Comparison of ENCODE assay signal across 10 mouse cellular contexts in the genomic region with DNA sequence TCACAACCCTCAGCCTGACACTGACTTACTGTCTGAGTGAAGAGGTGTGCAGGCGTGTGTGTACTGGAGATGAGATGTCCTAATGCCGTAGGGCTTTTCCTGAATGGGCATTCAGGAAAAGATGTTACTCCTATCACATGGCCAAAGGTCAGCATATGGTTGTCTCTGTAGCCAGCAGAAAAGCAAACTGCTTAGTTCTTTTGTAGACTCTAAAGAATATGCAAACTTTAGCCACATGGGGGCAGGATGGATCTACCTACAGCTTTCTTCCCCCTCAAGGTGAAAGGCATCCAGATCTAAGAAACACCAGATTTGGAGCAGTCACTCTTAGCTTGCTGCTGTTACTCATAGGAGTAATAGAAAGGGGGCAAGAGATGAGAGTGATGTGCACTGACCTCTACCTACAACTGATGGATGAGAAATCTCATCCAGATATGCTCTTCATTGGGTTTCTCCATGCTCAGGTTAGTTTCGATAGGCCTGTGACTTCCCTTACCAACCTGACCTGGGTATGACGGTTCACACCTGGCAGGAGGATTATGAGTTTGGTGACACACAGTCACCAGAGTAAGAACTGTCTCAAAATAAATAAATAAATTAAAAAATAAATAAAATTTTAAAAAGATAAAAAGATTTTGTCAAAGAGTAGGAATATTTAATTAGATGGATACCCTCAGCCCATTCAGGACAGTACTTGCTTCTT.
DNase-seq lines count a peak whose midpoint lies in the region; ATAC-seq and TF ChIP-seq lines count a peak whose summit lies in the region.
"Had no signal": no experiment of that assay in that cellular context is flagged by ENCODE, and none has a peak within 500 bp of the region (broad histone marks: within the 10 kb centered on the region; RNA-seq: fewer than 3 reads in every experiment).

No protein-coding gene starts in this region.

- DNase-seq in kidney, adult 2 months, result peak; percentile 78
- peak; percentile 78 for DNase-seq in MN1 (ENCODE audit: low spot score)
- DNase-seq in cerebellum, adult 18-20 months, result peak; percentile 82 to 84
- peak; percentile 22 for DNase-seq in gastrocnemius, postnatal 14 days
- peak; percentile 53 to 57 for DNase-seq in layer of hippocampus, postnatal 10 days (ENCODE audit: low spot score in 2 of 2)
- peak; percentile 40 for DNase-seq in naive thymus-derived CD4-positive, alpha-beta T cell, adult 2 months (ENCODE audit: low read depth)

- no peak overlapping the region for H3K9ac ChIP-seq in kidney, embryonic 16.5 days (replicated peaks; ENCODE audit: low read length)
- H3K9ac ChIP-seq: embryonic facial prominence, embryonic 15.5 days had no signal

- no peak overlapping the region for H3K4me2 ChIP-seq in kidney, embryonic 16.5 days (replicated peaks; ENCODE audit: low read depth, low read length)
- H3K4me2 ChIP-seq: embryonic facial prominence, embryonic 15.5 days had no signal

- no peak for TF ChIP-seq POLR2A in kidney, adult 2 months (IDR thresholded peaks at IDR 0.05; ENCODE audit: low read depth, low read length)

- 0 out of 2 replicates have a peak overlapping the region, but pooled peaks have one; percentile 32 for H3K27ac ChIP-seq in kidney, adult 2 months (ENCODE audit: insufficient read depth, low read depth, low read length)
- H3K27ac ChIP-seq in kidney, embryonic 16.5 days (ENCODE audit: low read length), result no peak overlapping the region
- H3K27ac ChIP-seq: embryonic facial prominence, embryonic 15.5 days; macrophage had no signal

- peaks cover 4% of the 10 kb centered on the region; the same call in 1 of the 2 replicates for H3K36me3 ChIP-seq in kidney, adult 2 months (ENCODE audit: control insufficient read depth, insufficient read depth, low read length)
- no peaks in the 10 kb centered on the region for H3K36me3 ChIP-seq in kidney, embryonic 16.5 days (ENCODE audit: insufficient read depth, low read length)
- H3K36me3 ChIP-seq: embryonic facial prominence, embryonic 15.5 days had no signal

- WGBS in kidney, adult 2 months, result 63% methylated on average over 4 of the region's 4 CpGs
- WGBS in kidney, embryonic 16.5 days, result 63% methylated on average over 4 of the region's 4 CpGs

- H3K9me3 ChIP-seq in kidney, embryonic 16.5 days (ENCODE audit: low read length), result no peaks in the 10 kb centered on the region
- H3K9me3 ChIP-seq: embryonic facial prominence, embryonic 15.5 days had no signal

- no peak overlapping the region for H3K4me3 ChIP-seq in kidney, adult 2 months (ENCODE audit: insufficient read depth, low read depth, low read length)
- H3K4me3 ChIP-seq in kidney, embryonic 16.5 days (ENCODE audit: low read length), result no peak overlapping the region
- H3K4me3 ChIP-seq: embryonic facial prominence, embryonic 15.5 days had no signal

- no peaks in the 10 kb centered on the region for H3K27me3 ChIP-seq in kidney, adult 2 months (replicated peaks; ENCODE audit: control insufficient read depth, insufficient read depth, low read length)
- no peaks in the 10 kb centered on the region for H3K27me3 ChIP-seq in kidney, embryonic 16.5 days (ENCODE audit: insufficient read depth, low read length)
- H3K27me3 ChIP-seq: embryonic facial prominence, embryonic 15.5 days had no signal

- 0 out of 2 replicates have a peak, but pooled peaks have one; percentile 31 for TF ChIP-seq CTCF in kidney, adult 2 months (conservative IDR thresholded peaks at IDR 0.05; ENCODE audit: insufficient read depth, insufficient read length, low read depth, low read length)

- no peak for ATAC-seq in kidney, embryonic 16.5 days (ENCODE audit: low FRiP score, low TSS enrichment)
- no peak for ATAC-seq in inflammation-experienced regulatory T-cells, adult 6 months

- intact Hi-C loops in gastrocnemius, postnatal 14 days (cut with DNase I; ENCODE audit: low total_unique reads), result loop anchor here (5.0 kb wide), 1 partner anchor 212 kb away; no protein-coding TSS in a partner anchor

- no peaks in the 10 kb centered on the region; the same call in 1 of the 2 replicates for H3K4me1 ChIP-seq in kidney, adult 2 months (ENCODE audit: control insufficient read depth, insufficient read depth, low read length)
- no peaks in the 10 kb centered on the region for H3K4me1 ChIP-seq in kidney, embryonic 16.5 days (ENCODE audit: insufficient read depth, low read length)
- H3K4me1 ChIP-seq: embryonic facial prominence, embryonic 15.5 days had no signal

Comparison
In these comparisons a context has a peak if more than half of its experiments do, and no peak if none do; other contexts are left out.
1. DNase-seq: peak in every context shown above with its lines; median percentile 83 in cerebellum, adult 18-20 months; 78 in kidney, adult 2 months; 78 in MN1; 55 in layer of hippocampus, postnatal 10 days; 40 in naive thymus-derived CD4-positive, alpha-beta T cell, adult 2 months; 22 in gastrocnemius, postnatal 14 days.